Mouse (Mus musculus) megakaryocyte, adult 5-6 weeks (primary cell): ENCODE results near the gene Cep104. TPM values are rescaled to one million over a fixed set of nuclear protein-coding genes. Genes with fewer than 3 reads are reported as not detected.

ENCODE experiments used
- ATAC-seq: 2 replicates; pipeline ENCODE4 v1.8.0; 2016; ENCODE audit warnings: mild to moderate bottlenecking, inconsistent platforms; ENCODE audit not compliant: poor library complexity, severe bottlenecking
- total RNA-seq, 2 experiments: library from RNA; stranded (forward) in 1 of 2; stranded (reverse) in 1 of 2; fragments of 153-499, 151-499 nt in 1 of 2; fragments of 221-1000, 200-1000 nt in 1 of 2; gene quantifications; 2 replicates each; pipeline versions ENCODE4 v1.2.3 to v1.2.4; 2015 to 2017

Gene Cep104
- total RNA-seq (2015): 4.0 and 4.3 TPM in 2 replicates
- total RNA-seq (2017): 4.3 and 5.3 TPM in 2 replicates

GRCm38 (mm10) chr4:153974431-153975291 lies at the start of gene Cep104, which contains the start of gene Dffb:
TSS of gene Cep104 (plus strand) at chr4:153975194.
TSS of gene Dffb (minus strand) at chr4:153975126.
- peak; percentile 93 for ATAC-seq

DNA sequence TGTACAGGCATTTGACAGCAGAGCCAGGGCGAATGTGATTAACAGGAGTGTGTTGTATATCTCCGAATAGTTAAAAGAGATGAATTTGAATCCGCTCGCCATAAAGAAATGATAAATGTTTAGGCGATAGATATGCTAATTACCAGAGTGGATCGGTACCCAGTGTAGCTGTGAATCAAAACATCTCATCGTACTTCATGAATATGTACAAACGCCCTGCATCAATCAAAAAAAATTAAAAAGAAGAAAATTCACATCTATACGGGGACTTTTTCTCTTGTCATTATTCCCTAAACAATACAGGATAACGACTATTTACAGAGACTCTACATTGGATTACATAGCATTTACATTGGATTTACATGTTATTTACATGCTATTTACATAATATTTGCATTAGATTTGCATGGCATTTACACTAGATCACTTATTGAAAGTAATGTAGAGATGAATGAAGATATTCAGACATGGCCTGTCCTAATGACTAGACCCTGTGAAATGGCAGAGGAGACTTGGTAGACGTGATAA lies 46.2 kb upstream of the Cep104 start:
- no peak for ATAC-seq

GRCm38 (mm10) chr4:153929425-153929824 lies 45.6 kb upstream of the Cep104 start:
- no peak for ATAC-seq

GRCm38 (mm10) chr4:153929921-153930320 lies 45.1 kb upstream of the Cep104 start:
- ATAC-seq: no peak

GRCm38 (mm10) chr4:153943243-153943642 lies 31.8 kb upstream of the Cep104 start:
- ATAC-seq: no peak

- ATAC-seq: no peak
Observed at GRCm38 (mm10) chr4:153944261-153944660, 30.7 kb upstream of the Cep104 start.

DNA sequence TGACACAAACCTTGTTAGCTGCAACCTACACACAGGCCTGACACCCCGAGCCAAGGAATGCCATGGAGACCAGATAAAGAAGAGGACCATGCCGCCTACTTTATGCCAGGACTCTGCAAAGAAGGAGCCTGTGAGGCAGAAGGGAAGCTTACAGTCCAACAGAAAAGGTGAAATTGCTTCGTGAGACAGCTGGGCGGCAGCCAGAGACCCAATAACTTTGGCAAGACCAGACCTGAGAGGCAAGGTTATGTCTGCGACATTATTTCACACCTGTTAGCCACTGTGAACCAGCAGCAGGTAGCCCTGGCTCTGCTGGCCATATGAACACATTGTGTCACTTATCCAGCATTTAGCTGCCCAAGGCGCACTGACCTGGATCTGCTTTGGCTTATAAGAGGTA lies 29.3 kb upstream of the Cep104 start:
- no peak for ATAC-seq

DNA sequence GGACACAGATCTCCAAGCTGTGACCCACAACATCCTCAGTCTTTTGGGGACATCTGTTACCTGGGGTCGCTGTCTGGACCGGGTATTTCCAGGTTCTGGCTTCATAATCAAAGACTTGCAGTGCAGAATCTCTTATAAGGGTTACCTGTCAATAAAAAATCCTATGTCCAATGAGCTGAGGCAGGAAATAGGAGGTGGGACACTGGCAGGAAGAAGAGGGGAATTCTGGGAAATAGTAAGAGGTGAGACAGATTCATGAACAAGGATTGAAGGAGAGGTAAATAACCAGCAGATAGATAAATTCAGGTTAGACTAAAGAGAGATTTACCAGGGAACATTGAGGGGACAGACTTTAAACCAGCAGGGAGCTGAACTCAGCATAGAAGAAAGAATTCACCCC lies 24.6 kb upstream of the Cep104 start:
- no peak for ATAC-seq

- no peak for ATAC-seq
Observed at GRCm38 (mm10) chr4:153951150-153951549, 23.8 kb upstream of the Cep104 start.

GRCm38 (mm10) chr4:153951692-153952091 lies 23.3 kb upstream of the Cep104 start:
- ATAC-seq: no peak

- no peak for ATAC-seq
Observed at GRCm38 (mm10) chr4:153955651-153956050, 19.3 kb upstream of the Cep104 start.

DNA sequence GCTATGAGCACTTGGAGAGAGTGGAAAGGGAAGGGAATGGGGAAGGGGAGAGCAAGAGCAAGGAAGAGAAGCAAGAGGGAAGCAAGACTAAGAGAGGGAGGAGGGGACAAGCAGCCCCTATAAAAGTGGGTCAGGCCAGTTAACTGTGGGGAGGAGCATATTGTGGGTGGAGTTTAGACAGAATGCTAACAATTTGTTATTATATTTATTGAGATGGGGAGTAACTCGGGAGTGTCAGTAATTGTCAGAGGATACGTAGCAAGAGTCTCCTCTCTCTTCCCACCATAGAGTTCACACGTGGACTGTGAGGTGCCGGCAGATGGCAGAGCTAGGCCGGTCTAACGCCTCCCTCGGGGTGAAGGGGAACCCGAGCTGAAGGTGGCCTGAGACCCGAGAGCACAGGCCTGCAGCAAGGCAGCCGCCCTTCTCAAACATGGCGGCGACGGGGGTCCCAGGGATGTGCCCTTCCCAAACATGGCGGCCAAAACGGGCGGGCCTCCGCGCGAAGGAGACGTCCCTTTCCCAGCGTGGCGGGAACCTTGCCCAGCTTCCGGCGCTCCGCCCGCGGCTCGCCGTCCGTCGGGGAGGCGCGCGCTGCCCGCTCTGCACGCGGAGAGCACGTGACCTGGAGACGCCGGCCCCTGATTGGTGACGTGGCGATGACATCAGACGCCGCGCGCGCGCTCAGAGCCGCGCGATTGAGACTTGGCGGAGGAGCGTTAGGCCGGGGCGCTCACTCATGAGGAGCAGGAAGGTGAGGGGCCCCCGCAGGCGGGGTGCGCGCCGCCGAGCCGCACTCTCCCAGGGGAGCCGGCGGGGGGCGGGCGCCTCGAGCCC lies 18.2 kb upstream of the Cep104 start, which contains the start of gene A430005L14Rik:
A430005L14Rik (plus strand) TSS at position 669 of the 837 bp plus-strand sequence.
- peak; percentile 92 for ATAC-seq

GRCm38 (mm10) chr4:153957444-153958250 lies 17.3 kb upstream of the Cep104 start:
- ATAC-seq: peak; percentile 9; the same call in 1 of the 2 replicates

GRCm38 (mm10) chr4:153962631-153963030 lies 12.4 kb upstream of the Cep104 start:
- ATAC-seq: no peak

DNA sequence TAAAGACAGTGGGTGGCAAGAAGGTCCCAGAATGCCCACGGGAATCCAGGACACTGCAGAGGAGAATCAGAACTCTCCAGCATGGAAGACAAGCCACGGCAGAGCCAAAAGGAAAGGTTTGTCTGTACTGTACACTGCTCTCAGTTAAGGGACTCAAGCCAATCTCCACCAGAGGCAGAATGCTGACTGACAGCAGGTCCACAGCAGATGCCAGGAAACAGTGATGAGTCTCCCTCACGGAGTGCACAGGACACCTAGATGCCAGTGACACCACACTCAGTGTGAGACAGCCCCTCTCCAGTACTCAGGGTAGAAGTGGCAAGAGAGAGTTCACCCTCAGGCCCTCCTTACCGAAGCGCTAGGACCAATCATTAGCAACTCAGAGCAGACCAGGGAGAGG lies 8.3 kb upstream of the Cep104 start:
- no peak for ATAC-seq

- ATAC-seq: peak; percentile 57; the same call in 1 of the 2 replicates
Observed at GRCm38 (mm10) chr4:153967556-153967955, 7.4 kb upstream of the Cep104 start.

DNA sequence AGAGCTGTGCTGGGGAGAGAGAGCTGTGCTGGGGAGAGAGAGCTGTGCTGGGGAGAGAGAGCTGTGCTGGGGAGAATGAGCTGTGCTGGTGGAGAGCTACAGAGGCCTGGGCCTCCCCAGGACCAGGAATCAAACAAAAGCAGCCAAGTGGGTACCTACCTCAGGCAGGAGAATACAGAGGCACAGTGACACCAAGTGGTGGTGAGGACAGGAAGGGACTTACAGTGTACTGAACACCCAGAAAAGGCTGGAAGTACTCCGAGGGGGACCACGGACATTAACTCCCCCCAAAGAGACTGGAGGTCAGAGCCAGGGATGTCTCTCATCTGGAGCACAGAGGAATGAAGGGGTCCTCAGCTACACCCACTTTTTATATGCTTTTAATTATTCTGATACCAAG lies 6.9 kb upstream of the Cep104 start:
- no peak for ATAC-seq

DNA sequence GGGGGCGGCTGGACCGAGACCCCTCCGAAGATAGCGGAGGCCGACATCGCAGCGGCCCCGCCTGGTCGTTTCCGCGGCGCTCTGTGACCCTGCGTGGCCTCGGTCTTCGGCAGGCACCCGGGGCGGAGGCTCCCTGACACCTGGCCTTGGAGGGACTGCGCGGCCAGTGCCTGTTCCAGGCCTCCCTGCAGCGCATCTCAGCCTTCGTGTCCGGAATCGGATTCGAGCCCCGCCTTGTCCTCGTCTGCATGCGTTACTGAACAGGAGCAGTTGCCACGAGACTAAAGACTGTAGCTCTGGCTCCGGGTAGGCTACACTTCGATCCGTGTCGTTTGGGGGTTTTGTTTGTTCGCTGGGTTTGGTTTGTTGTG lies 283 bp downstream of the Cep104 start:
- peak; percentile 25 for ATAC-seq

GRCm38 (mm10) chr4:153975768-153976167 lies 774 bp downstream of the Cep104 start:
- ATAC-seq: no peak

DNA sequence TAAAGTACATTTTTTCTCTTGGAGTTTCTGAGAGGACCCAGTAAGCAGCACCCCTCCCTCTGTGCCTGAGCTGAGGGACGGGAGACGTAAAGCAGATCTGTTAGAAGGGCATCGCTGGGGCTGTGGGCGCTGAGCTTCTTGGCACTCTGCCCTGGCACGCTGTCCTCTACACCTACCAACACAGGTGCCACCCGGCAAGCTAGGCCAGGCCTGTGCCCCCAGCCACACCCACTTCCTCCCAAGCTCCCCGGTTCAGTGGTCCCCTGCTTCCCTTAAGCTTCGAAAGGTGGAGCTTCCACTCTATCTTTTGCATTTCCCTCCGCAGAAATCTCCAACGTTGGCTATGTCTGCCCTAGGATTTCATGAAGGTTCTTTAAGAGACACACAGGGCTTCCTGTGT lies 4.2 kb downstream of the Cep104 start:
- no peak for ATAC-seq
